Mouse (Mus musculus): ENCODE results near the gene Thap12.

The Thap12 gene

GRCm38 (mm10) chr7:98698590-98698989 lies 4.3 kb upstream of the Thap12 start:
- DNase-seq = no peak

GRCm38 (mm10) chr7:98701771-98702170 lies 1.1 kb upstream of the Thap12 start:
- peak; percentile 32 for DNase-seq

GRCm38 (mm10) chr7:98703365-98703881 lies 520 bp downstream of the Thap12 start:
- DNase-seq = peak; percentile 69

DNA sequence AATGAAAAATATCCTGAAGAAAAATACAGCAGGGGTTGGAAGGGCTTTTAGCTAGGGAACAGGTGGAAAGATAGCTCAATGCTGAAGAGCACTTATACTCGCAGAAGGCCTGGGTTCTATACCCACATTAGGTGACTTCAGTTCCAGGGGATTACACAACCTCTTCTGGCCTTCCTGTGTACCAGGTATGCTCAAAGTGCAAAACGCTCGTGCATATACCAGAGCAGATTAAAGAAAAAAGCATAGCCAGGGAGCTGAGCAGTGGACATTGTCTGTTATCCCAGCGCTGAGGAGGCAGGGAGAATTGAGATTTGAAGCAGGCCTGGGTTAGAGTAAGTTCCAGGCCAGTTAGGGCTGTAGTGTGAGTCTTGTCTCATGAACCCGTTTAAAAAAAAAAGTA lies 1.4 kb downstream of the Thap12 start:
- DNase-seq = no peak

GRCm38 (mm10) chr7:98713661-98714060 lies 10.8 kb downstream of the Thap12 start:
- no peak for DNase-seq

DNA sequence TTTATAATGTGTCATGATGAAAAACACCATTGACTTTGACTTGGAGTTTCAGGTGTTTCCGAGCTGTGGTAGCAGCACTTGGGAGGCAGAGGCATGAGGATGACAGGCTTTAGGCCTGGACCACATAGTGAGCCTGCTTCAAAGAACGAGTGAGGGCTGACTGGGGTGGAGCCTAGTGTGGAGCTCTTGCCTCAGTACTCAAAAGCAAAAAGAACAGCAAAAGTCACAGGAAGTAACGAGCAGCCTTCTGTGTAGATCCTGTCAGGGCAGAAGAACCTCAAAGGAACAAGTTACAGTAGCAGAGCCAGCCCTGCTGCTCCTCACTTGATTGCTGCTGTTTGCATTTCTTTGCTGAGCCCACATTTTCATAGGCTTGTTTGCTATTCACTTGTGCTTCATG lies 14.5 kb downstream of the Thap12 start:
- no peak for DNase-seq

DNA sequence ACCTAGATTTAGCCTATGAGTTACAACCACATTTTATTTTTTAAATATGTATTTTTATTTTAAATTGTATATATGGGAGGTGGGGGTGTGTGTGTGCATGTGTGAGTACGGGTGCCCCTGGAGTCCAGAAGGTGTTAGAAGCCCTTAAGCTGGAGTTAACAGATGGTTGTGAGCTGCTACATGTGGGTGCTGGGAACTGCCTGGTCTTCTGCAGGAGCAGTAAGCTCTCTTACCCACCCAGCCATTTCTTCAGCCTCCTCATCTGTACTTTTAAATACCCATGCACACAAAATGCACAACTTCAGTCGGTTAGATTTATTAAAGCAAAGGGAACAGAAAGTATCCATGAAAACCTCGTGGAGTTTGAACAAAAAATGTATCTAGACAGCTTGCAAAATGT lies 16.9 kb downstream of the Thap12 start:
- DNase-seq = no peak

- no peak for DNase-seq
Measured at GRCm38 (mm10) chr7:98720731-98721130, 17.8 kb downstream of the Thap12 start.

DNA sequence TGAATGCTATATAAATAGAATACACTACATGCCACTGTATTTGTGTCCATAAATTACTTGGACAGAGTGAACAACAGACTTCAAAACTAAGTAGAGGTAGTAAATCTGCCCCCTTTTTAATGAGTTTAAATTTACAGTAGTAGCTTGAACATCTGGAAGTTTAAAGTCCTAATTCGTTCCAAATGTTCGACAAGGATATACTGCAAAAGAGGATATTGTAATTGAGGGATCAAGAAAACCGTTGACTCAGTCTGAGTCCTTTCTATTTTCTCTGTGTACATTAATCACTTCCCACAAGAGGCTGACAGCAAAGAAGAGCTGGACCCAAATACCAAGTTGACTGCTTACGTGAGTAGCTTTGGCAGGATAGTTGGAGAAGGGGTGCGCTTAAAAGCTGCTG lies 18.3 kb downstream of the Thap12 start:
- DNase-seq = no peak

- no peak for DNase-seq
Measured at GRCm38 (mm10) chr7:98721623-98722022, 18.7 kb downstream of the Thap12 start.

DNA sequence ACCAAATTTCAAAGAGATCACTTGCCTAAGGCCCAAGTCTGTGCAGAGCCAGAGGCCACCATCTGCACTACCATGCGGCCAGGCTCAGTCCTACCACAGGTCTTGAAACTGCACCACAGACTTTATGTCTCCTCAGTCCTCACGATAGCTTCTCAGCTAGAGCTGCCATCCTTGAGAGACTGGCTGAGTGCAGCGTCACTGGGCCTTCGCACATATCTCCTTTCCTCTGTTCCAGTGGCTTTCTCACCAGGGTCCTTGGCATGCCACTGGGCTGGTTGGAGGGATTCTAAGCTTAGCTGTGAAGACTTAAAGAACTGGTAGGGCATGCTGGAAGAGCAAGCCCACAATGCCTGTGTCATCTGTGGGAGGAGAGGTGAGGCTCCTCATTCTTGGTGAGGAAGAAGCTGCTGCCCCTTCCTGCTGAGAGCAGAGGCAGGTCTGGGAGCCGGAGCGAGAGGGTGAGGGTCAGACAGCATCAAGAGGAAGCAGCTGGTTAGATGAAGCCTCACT lies 22.8 kb downstream of the Thap12 start:
- no peak for DNase-seq

GRCm38 (mm10) chr7:98727986-98728385 lies 25.1 kb downstream of the Thap12 start:
- DNase-seq = no peak

GRCm38 (mm10) chr7:98728499-98728898 lies 25.6 kb downstream of the Thap12 start:
- DNase-seq = no peak

GRCm38 (mm10) chr7:98729661-98730271 lies 26.9 kb downstream of the Thap12 start:
- DNase-seq = no peak

GRCm38 (mm10) chr7:98733958-98734357 lies 31.1 kb downstream of the Thap12 start:
- DNase-seq = no peak

DNA sequence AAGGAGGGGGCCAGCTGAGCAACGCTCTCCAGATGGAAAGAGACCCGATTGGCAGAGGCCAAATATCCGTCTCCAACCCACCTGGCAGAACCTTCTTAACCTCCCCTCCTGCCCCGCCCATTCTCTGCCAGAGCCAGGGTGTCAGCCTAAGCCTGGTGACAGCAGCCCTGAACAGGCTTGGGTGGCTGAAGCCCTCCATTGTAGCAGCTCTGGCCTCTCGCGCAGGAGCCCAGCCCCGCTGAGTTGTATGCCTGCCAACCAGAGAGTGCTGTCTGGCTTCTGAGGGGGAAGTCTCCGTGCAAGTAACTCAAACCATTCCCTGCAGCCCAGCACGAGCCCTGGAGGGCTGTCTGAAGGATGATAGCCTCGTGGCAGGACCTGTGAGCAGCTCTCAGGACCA lies 32.0 kb downstream of the Thap12 start:
- peak; percentile 30 for DNase-seq

DNA sequence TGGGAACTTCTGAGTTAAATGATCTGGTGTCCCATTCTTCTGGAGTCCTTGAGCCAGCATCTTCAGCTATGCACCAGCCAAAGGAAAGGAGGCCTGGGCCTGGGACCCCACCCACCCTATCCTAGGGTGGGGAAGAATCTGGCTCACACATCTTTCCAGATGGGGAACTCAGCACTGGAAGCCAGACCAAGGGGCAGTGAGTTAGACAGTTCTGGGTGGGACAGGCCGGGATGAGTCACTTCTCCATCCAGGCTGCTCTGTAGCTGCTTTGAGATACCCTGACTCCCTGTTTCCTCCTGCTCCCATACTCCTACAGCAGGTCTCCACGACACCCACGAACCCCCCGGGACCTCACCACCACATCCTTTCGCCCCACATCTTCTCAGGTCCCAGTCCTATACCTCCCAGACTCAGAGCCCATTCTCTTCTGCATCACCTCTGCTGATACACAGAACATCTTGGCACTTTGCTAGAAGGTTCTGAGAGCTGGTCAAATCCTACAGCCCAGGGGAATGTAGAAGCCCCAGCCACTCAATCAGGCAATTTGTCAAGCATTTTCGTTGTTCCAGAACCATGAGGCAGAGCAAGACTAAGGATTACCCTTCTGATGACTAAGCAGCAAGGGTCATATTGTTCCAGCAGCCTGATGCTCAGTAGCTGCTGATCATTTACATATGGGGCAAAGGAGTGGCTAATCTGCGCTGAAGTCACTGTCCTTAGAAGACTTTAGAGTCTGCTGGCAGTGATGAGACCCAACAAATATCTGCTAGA lies 34.1 kb downstream of the Thap12 start:
- DNase-seq = no peak

GRCm38 (mm10) chr7:98740363-98740762 lies 37.5 kb downstream of the Thap12 start:
- DNase-seq = no peak

GRCm38 (mm10) chr7:98743312-98743711 lies 40.4 kb downstream of the Thap12 start:
- peak; percentile 52 for DNase-seq

DNA sequence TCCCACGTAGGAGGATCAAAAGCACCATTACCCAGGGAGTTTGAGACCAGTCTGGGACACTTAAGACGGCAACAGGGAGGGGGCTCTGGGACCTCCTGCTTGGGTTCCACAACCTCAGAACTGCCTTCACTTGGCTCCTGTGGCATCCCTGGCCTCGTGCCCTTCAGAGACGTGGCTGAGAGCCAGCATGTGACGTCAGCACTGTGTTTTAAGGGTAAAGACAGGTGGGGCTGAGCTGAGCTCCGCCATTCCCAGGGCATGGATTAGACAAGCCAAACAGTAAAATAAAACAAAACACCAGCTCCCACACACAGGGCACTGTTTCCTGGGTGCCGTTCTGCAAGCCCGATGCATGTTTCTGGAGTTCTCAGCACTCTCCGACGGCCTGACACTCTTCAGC lies 47.5 kb downstream of the Thap12 start:
- DNase-seq = no peak

DNA sequence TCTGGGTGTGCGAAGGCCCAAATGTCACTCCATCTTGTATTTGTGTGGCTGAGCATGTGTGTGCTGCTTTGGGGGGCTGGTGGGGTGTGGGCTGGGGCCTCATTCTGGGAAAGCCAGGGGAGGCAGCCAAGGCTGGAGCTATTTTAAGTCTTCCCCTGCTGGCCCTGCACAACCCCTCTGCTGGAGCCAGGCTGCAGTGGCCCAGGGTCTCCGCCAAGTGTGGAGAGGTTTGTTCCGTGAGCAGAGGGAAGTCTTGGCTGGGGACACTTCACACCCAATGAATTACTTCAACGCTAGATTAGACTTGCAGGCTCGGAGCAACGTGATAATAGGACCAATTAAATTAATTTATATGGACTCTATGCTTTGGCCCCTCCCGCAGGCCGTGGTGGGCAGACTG lies 49.8 kb downstream of the Thap12 start:
- DNase-seq = no peak

- DNase-seq = no peak
Measured at GRCm38 (mm10) chr7:98756050-98756449, 53.1 kb downstream of the Thap12 start.

DNA sequence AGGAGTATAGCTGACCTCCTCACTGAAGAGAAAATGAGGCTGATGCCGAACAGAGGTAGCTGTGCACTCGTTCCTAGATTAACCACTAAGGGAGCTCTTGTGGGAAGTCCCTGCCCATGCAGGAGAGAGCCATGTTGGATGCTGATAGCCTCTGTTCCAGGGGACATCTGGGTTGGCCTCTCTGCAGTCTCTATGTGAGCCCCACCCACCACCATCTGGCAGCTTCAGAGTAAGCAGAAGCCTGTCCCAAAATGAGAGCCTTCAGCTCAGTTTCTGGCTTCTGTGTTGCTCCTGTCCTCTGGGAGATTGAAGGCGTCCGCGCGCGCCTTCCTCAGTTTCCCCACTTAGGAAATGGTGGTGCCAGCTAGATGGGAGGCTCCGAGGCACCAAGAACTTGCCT lies 53.7 kb downstream of the Thap12 start:
- DNase-seq = no peak

DNA sequence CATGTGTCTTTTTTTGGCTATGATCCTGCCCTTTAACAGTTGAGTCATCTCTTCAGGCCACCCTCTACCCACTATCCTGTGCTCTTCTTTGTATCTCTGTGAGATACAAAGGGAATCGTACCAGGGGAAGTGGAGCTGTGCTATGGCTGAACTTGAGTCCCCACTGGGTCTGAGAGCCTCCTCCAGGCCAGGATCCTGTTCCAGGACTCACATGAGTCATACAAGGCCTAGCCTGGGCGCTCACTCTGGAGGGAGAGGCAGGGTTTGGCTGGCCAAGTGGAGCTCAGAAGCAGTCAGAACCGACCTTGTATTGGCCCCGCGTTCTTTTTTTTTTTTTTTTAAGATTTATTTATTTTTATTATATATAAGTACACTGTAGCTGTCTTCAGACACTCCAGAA lies 57.2 kb downstream of the Thap12 start:
- DNase-seq = no peak
